Mouse (Mus musculus) layer of hippocampus, postnatal 10 days (tissue): ENCODE data around the gene Invs. TPM values are rescaled to one million over a fixed set of nuclear protein-coding genes. Genes with fewer than 3 reads are reported as not detected.
"Not testable (repeated sequence)": the region's sequence is repeated elsewhere in the genome, so short reads cannot be mapped to it uniquely, and the experiment has no call there.

Experiments used
- DNase-seq, 2 experiments: peaks; one replicate each; pipeline ENCODE4 v3.0.0; 2021; ENCODE audit warnings: low spot score in 2 of 2
- total RNA-seq, 2 experiments: library from RNA; stranded (reverse); gene quantifications; 2 replicates each; pipeline ENCODE4 v1.2.3; 2021

Gene Invs
- total RNA-seq, 2 experiments from 2014 or later: 10.6 to 11.6 TPM

DNA sequence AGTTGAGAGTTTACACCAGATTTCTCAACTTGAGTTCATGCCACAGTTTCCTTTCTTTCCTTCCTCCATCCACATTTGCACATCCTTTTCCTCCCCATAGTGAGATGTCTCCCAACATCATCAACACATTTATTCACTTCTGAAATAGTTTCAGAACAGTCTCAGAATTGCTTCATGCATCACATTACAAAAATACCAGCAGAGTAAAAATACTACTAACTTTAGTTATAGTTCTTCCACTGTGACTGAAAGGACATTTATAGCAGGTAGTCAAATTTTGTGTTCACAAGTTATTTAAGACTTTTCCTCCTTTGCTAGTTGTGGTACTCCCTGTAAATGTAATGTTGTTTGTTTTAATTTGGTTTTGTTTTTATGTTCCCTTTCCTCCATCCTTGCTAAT, 47.6 kb downstream of the Invs start:
- DNase-seq: no peak

- DNase-seq: no peak
These were observed 48.5 kb downstream of the Invs start for GRCm38 (mm10) chr4:48328042-48328441.

DNA sequence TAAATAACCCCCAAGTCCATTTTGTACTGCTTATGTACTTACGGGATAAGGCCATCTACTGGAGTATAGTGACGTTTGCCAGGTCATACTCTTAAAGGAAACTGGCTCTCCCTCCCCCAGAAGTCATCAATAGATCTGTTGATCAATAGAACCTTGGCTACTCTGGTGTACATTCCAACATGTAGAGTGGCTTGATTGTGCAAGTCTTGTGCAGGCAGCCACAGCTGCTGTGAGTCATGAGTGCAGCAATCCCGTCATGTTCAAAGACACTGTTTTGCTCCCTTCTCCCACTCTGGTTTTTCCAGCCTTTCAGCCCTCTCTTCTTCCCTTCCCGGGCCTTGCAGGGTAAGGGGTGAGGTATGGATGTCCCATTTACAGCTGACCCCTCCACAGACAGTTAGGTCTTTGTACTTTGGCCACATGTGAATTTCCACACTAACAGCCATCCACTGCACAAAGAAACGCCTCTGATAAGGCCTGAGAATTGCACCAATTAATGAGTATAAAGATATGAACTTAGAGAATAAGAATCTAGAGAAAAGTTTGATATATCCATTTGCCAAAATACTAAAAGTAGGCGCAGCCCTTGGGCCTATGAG, 53.0 kb downstream of the Invs start:
- DNase-seq: no peak

DNA sequence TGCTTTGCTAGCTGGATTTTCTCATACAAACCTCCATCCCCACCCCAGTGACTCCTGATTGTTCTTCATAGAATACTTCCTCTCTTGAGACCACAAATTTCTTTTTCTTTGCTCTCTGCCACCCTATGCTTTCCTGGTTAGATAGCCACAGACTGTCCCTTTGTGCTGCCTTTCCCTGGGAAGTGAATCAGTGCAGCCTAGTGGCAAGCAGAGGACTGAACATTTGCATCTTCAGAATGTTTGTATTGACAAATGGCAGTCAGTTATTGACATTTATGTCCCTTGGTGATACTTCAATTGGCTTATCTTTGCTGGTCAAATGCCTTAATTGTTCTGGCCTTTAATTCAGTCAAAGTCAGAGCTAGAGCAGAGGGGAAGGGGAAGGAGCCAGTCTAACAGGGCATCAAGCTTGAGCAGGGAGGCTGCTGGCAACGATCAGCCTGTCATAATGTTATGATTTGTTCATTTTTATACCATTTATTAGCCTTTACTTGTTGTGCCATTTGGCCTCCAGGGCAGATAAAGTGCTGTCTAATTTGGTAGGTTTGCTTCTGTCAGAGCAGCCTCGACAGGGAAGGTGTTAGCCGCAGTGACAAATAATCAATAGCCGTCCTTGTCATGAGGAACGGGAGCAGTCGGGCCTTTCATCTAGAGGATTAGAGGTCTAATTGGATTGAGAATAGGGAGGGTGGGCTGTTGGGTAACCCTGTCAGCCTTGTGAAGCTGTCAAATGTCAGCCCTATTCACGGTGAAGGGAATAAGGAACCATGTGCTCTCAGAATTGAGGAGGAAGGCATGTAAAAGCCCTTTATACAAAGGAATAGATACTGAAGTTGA, 55.6 kb downstream of the Invs start:
- peak; percentile 8 to 18 for DNase-seq

DNA sequence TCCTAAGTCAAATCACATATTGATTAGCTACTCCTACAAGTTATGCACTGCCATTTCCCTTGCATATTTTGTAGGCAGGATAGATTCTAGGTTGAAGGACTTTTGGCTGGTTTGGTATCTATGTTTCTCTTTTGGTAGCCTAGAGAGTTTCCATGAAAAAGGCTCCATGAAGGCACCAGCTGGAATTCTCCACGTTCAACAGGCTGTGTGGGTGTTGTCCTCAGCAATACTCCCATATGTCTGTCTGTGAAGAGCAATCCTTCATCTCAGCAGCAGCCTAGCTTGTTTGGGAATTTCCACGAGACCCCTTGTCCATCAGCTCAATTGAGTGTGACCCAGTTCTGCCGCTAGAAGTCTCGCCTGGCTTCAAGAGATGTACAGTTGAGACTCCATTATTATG, 63.1 kb downstream of the Invs start:
- DNase-seq: no peak

GRCm38 (mm10) chr4:48362367-48362766, 82.8 kb downstream of the Invs start:
- DNase-seq: no peak

- no peak for DNase-seq
These were observed 91.5 kb downstream of the Invs start for GRCm38 (mm10) chr4:48371037-48371436.

- peak; percentile 83 to 87 for DNase-seq
These were observed 101.4 kb downstream of the Invs start for GRCm38 (mm10) chr4:48380940-48381339.

DNA sequence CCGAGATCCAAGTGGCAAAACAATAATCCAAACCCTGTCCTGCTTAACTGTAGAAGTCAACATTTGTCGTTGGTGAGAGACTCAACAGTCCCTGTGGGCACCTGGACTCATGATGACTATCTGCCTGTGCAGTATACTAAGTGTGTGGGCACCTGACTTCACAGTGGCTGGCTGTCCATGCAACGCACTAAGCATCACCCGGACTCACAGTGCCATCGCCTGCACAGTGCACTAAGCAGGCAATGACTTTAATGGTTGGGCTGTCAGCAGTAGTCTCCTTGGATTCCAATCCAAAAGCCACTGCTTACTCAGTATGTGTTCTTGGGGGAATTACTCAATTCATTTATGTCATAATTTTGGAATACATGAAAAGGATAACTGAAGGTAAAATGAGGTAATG, 102.9 kb downstream of the Invs start:
- DNase-seq: no peak

- no peak for DNase-seq
These were observed 117.4 kb downstream of the Invs start for GRCm38 (mm10) chr4:48396949-48397348.

GRCm38 (mm10) chr4:48403066-48403640, 123.6 kb downstream of the Invs start:
- DNase-seq: no peak

- DNase-seq: not testable (repeated sequence)
These were observed 126.3 kb downstream of the Invs start for GRCm38 (mm10) chr4:48405724-48406491.

DNA sequence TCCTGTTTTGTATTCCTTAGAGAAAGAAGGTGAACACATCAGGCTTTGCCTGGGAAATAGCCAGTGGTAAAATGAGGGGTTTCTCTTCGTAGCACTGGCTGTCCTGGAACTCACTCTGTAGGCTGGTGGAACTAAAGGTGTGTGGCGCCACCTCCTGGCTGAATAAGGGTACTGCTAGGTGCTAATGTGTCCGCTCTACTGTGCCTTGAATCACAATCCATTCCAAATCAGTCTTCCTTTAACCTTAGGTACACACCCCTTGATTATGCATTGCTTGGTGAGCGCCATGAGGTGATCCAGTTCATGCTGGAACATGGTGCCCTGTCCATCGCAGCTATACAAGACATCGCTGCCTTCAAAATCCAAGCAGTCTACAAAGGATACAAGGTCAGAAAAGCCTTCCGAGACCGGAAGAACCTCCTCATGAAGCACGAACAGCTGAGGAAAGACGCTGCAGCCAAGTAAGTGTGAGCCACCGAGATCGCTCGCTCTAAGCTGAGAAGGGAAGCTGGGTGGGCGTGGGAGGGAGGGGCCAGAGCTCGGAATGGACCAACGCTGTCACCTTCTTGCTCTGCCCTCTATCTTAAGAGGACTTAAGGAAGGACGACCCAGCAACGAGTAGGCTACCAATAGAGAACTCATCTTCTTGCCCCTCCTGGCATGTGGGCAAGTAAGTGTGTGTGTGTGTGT, 127.9 kb downstream of the Invs start:
- DNase-seq: peak; percentile 76 to 83

DNA sequence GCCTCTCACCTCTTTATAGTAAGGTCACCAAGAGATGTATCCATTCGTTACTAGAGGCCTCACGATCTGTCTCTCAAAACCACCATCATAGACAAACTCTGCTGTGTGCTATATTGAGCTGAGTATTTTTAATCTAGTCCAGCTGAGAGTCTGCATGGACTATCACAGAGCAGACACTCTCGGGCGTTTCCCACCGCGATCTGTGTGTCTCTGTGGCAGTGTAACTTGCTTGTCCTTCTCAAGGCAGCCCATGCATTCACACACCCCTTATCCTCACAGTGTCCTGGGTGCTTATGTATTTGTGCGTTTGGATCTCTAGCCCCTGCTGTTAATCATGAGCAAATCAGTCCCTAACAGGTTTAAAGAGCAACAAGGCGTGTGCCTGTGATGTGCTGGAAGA, 133.9 kb downstream of the Invs start:
- DNase-seq: no peak

- DNase-seq: no peak
These were observed 136.3 kb downstream of the Invs start for GRCm38 (mm10) chr4:48415838-48416335.

- DNase-seq: no peak
These were observed 139.4 kb downstream of the Invs start for GRCm38 (mm10) chr4:48418831-48419468.

- no peak for DNase-seq
These were observed 143.1 kb downstream of the Invs start for GRCm38 (mm10) chr4:48422633-48423032.

DNA sequence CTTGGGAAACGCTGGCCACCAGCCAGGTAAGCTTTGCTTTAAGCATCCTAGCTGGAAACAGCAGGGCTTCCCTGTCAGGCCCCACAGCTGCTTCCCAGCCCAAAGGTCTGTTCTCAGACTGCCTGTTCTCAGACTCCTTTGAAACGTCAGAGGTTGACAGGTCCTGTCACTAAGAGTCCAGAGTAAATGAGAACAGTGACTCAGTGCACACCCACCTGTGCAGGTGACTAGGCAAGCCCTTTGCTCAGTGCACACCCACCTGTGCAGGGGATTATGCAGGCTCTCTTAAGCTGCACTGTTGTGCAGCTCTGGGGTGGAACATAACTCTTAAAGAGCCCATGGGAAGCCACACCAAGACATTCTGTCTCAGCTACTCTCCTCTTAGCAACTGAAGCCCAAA, 144.2 kb downstream of the Invs start:
- DNase-seq: no peak

GRCm38 (mm10) chr4:48427413-48427812, 147.9 kb downstream of the Invs start:
- DNase-seq: no peak

DNA sequence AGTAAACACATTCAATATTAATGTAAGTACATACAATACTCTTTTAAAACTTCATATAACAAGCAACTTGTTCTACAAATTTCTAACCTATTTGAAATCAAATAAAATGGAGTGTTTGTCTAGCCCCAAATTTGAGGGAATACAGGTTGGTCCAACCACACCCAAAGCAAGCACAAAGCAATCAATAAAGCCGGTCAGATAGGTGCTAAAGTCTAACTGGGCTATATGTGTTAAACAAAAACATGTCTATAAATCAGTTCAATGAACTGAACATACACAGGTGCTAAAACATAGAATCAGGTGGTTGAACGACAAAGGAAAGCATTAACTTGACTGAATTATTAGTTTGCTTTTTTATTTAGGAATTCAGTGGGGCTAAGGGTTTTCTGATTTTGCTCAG, 148.5 kb downstream of the Invs start:
- no peak for DNase-seq
